Mouse (Mus musculus): ENCODE data around the gene Olfr15. TPM values are rescaled to one million over a fixed set of nuclear protein-coding genes. Genes with fewer than 3 reads are reported as not detected.

Gene Olfr15
- polyA plus RNA-seq (2012; rRNA removed) = not detected in 2 replicates

GRCm38 (mm10) chr16:3830588-3831109 lies at the start of gene Olfr15:
Gene Olfr15 (plus strand): TSS chr16:3830878.

DNA sequence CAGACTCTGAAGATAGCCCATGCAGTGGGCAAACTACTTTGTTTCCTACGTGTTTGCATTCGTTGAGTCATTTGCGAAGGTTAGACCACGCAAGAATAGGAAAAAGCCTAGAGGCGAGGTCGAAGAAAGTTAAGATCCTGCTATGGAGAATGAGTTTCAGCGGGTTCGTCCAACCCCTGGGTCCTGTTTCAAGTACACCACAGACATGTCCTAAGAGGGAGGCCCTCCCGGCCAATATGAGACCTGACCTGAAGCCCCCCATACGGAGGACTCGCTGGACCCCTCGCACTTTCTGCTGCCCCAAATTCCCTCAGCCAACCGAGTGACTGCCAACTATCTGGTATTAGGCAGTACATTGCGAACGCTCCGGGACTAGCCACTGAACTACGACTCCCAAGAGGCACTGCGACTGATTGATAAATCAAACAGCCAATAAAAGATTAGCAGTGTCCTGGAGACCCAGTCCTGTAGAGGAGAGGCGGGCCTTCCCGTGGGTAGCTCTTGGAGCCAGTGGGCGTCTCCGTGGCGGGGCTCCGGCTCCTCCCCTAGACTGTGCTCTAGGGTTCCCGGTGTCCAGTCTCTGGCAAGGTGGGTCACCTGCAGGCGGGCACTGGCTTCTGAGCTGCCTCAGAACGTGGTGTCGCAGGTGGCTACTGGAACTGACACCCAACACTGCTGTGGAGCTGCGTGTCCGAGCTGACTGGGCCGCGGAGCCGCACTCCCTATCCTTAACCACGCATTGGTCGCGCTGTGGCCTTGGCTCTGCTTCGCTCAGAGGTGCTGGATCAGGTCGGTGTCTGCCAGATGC lies 16.2 kb downstream of the Olfr15 start, which contains the start of gene Zfp174:
Gene Zfp174, plus strand, starts transcription at position 558 of the 808 bp plus-strand sequence.

GRCm38 (mm10) chr16:3872216-3873047 lies 41.8 kb downstream of the Olfr15 start, which contains the start of gene Naa60:
Gene Naa60 (plus strand): TSS chr16:3872375.

GRCm38 (mm10) chr16:3884201-3885064 lies 53.8 kb downstream of the Olfr15 start, which contains the start of the genes Zfp597 and Gm20695:
Gene Zfp597 (minus strand): TSS chr16:3884561.
Gene Gm20695 (plus strand): TSS chr16:3884648.

Other genes starting within 250 kb of the Olfr15 start
- gene Olfr161, start 239.8 kb upstream of the Olfr15 start, polyA plus RNA-seq (2012; rRNA removed) = not detected in 2 replicates
- gene Mefv, start 112.8 kb upstream of the Olfr15 start, polyA plus RNA-seq (2012; rRNA removed) = 0.62 and 0.92 TPM in 2 replicates
- gene Zfp263, start 86.8 kb upstream of the Olfr15 start, polyA plus RNA-seq (2012; rRNA removed) = 5.8 and 5.9 TPM in 2 replicates
- gene Zfp174, start 16.4 kb downstream of the Olfr15 start, polyA plus RNA-seq (2012; rRNA removed) = 1.5 and 2.1 TPM in 2 replicates
- gene Naa60, start 41.5 kb downstream of the Olfr15 start, polyA plus RNA-seq (2012; rRNA removed) = 25.1 and 28.9 TPM in 2 replicates
- gene Zfp597, start 53.7 kb downstream of the Olfr15 start, polyA plus RNA-seq (2012; rRNA removed) = 2.3 and 2.9 TPM in 2 replicates
- gene Gm20695, start 53.8 kb downstream of the Olfr15 start, polyA plus RNA-seq (2012; rRNA removed) = 0.13 and 0.26 TPM in 2 replicates
- gene 1700037C18Rik, start 77.8 kb downstream of the Olfr15 start, polyA plus RNA-seq (2012; rRNA removed) = 0.87 and 1.2 TPM in 2 replicates
- gene Cluap1, start 77.9 kb downstream of the Olfr15 start, polyA plus RNA-seq (2012; rRNA removed) = 4.1 and 4.9 TPM in 2 replicates
- 0.85 and 0.89 TPM in 2 replicates for gene Nlrc3, start 145.8 kb downstream of the Olfr15 start, polyA plus RNA-seq (2012; rRNA removed)
- 10.8 and 11.7 TPM in 2 replicates for gene Slx4, start 172.9 kb downstream of the Olfr15 start, polyA plus RNA-seq (2012; rRNA removed)
- gene Dnase1, start 206.1 kb downstream of the Olfr15 start, polyA plus RNA-seq (2012; rRNA removed) = 0.06 and 0.10 TPM in 2 replicates
- gene Trap1, start 246.9 kb downstream of the Olfr15 start, polyA plus RNA-seq (2012; rRNA removed) = 87.6 and 98.2 TPM in 2 replicates

Measured in liver, embryonic 18 days (tissue).